Mouse (Mus musculus): ENCODE measurements at regions not wholly inside any gene's neighbourhood (a gene's known extent, or its start where the extent isn't known, plus 50 kb on each side); places are given as distances from the start of the nearest gene placed in this dataset.

DNA sequence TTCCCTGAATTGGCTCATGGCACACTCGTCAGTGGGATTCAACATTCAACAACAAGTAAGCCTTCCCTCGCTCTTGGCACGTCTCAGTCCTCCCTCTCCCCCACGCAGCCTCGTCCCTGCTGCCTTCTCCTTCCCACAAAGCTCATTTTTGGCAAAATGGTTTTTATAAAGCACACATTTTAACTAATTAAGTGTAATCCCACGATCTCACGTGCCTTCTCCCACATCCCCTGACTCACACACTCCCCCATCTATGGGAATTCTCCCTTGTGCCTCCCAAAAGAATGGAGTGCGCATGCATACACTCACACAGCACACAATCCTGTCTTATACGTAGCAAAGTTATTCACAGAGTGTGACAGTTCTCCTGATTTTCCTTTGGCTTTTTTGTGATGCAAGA is 288.5 kb downstream of the Cd83 start:
- no peak overlapping the region for H3K4me2 ChIP-seq (ENCODE audit: low read length)
- H3K4me1 ChIP-seq (ENCODE audit: control insufficient read depth in 2 of 2, insufficient read depth in 2 of 2, low read length in 2 of 2): no peaks in the 10 kb centered on the region; a peak in 1 of 4 replicates
- no peak overlapping the region for H3K4me3 ChIP-seq (ENCODE audit: control insufficient read depth in 1 of 2, insufficient read depth in 1 of 2, low read depth in 1 of 2, low read length in 2 of 2)
- ATAC-seq (ENCODE audit: insufficient number of reproducible peaks, insufficient read depth, low FRiP score, low read depth): no peak
- no peaks in the 10 kb centered on the region for H3K9me3 ChIP-seq (ENCODE audit: control insufficient read depth, low read length)
- H3K27me3 ChIP-seq (ENCODE audit: control insufficient read depth, insufficient read depth, low read length): no peaks in the 10 kb centered on the region
- no peak overlapping the region for H3K9ac ChIP-seq (ENCODE audit: low read length)
- WGBS: 77% methylated on average over 9 of the region's 9 CpGs
- no peaks in the 10 kb centered on the region for H3K36me3 ChIP-seq (ENCODE audit: control insufficient read depth, insufficient read depth, low read length)
- H3K27ac ChIP-seq (replicated peaks in 1 of 2; ENCODE audit: control insufficient read depth in 1 of 2, insufficient read depth in 1 of 2, low read depth in 2 of 2, low read length in 2 of 2): no peak overlapping the region

DNA sequence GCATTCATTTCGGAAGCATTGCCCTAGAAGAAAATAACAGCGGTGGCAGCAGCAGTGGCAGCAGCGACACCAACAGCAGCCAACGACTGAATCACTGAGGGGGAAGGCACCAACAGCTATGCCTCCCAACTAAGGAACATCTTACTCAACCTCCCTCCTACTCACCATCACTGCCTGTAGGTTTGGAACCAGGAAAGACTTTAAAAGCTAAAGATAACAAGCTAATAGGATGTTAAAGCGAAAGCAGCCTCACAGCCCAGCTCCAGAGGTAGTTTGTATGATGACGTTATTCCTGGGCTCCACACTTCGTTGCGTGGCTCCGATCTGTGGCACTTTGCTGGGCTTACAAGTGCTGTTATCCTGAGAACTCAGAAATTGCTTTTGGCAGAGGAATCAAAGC is 289.6 kb downstream of the Cd83 start:
- no peak overlapping the region for H3K27ac ChIP-seq (replicated peaks in 1 of 2; ENCODE audit: control insufficient read depth in 1 of 2, insufficient read depth in 1 of 2, low read depth in 2 of 2, low read length in 2 of 2)
- ATAC-seq (ENCODE audit: insufficient number of reproducible peaks, insufficient read depth, low FRiP score, low read depth): no peak
- H3K27me3 ChIP-seq (ENCODE audit: control insufficient read depth, insufficient read depth, low read length): no peaks in the 10 kb centered on the region
- H3K9me3 ChIP-seq (ENCODE audit: control insufficient read depth, low read length): no peaks in the 10 kb centered on the region
- no peak overlapping the region for H3K4me3 ChIP-seq (ENCODE audit: control insufficient read depth in 1 of 2, insufficient read depth in 1 of 2, low read depth in 1 of 2, low read length in 2 of 2)
- no peaks in the 10 kb centered on the region for H3K36me3 ChIP-seq (ENCODE audit: control insufficient read depth, insufficient read depth, low read length)
- no peaks in the 10 kb centered on the region; a peak in 1 of 4 replicates for H3K4me1 ChIP-seq (ENCODE audit: control insufficient read depth in 2 of 2, insufficient read depth in 2 of 2, low read length in 2 of 2)
- no peak overlapping the region for H3K4me2 ChIP-seq (ENCODE audit: low read length)
- H3K9ac ChIP-seq (ENCODE audit: low read length): no peak overlapping the region
- WGBS: 58% methylated on average over 9 of the region's 9 CpGs

DNA sequence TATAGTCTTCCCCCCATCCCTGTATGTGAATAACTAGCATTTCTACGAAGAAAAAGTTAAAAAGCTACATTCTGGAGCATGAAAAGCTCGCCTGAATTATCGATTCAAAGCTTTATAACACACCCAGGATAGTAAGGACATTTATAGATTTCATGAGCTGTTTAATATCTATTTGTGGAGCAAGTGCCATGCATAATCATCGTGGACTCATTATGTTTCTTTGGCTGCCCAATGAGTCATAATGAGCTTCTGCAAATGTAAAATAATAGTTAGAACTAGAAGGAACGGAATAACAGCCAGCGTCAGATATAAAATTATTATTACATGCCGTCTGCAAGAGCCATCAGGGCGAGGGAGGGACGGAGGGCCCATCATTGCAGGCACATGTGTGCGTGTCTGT is 292.4 kb downstream of the Cd83 start:
- H3K4me3 ChIP-seq (ENCODE audit: control insufficient read depth in 1 of 2, insufficient read depth in 1 of 2, low read depth in 1 of 2, low read length in 2 of 2): no peak overlapping the region
- WGBS: 83% methylated on average over 10 of the region's 10 CpGs
- H3K9me3 ChIP-seq (ENCODE audit: control insufficient read depth, low read length): no peaks in the 10 kb centered on the region
- no peaks in the 10 kb centered on the region for H3K27me3 ChIP-seq (ENCODE audit: control insufficient read depth, insufficient read depth, low read length)
- no peak overlapping the region for H3K27ac ChIP-seq (replicated peaks in 1 of 2; ENCODE audit: control insufficient read depth in 1 of 2, insufficient read depth in 1 of 2, low read depth in 2 of 2, low read length in 2 of 2)
- ATAC-seq (ENCODE audit: insufficient number of reproducible peaks, insufficient read depth, low FRiP score, low read depth): no peak
- no peaks in the 10 kb centered on the region; a peak in 1 of 4 replicates for H3K4me1 ChIP-seq (ENCODE audit: control insufficient read depth in 2 of 2, insufficient read depth in 2 of 2, low read length in 2 of 2)
- no peaks in the 10 kb centered on the region for H3K36me3 ChIP-seq (ENCODE audit: control insufficient read depth, insufficient read depth, low read length)
- no peak overlapping the region for H3K4me2 ChIP-seq (ENCODE audit: low read length)
- no peak overlapping the region for H3K9ac ChIP-seq (ENCODE audit: low read length)

DNA sequence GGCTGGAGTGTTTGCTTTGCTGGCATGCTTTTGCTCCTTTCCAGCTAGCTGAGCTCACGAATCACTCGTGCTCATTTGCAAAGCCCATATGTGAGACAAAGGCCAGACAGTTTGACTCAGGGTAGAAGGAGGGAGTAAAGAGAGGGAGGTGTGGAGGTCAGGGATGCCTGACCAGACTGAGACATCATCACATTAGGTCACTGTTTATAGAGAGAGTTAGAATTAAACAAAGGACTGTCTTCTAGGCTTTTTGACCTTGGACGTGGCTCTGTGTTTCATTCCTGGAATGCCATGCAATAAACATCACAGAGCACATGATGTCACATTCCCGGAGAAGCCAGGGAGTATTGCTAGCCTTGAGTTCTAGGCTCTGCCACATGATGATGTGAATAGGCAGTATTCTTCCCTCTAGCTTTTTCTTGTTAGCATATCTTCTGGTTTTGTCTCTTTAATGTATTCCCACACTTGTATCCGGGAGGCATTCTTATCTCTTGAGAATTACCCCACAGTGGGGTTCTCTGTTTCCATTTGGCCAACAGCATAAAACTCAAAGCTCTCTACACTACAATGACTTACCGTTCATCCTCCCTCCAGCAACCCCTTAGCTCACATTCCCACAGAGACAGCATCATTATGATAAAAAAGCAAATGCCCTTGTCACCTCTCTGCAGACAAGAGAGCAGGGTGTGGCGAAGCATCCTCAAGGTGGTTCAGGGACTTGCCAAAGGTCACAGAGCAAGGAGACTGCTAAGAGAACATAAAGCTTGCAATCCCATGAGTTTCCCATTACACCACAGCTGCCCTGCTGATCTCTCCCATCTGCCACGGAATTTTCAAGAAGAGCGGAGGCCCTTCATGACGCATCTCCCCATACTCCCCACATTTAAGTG is 301.3 kb downstream of the Cd83 start:
- Histone ChIP-seq H3K4me3 (ENCODE audit: control insufficient read depth in 1 of 2, insufficient read depth in 1 of 2, low read depth in 1 of 2, low read length in 2 of 2) (no peak overlapping the region), H3K36me3 (ENCODE audit: control insufficient read depth, insufficient read depth, low read length) (no peaks in the 10 kb centered on the region), H3K27ac (replicated peaks in 1 of 2; ENCODE audit: control insufficient read depth in 1 of 2, insufficient read depth in 1 of 2, low read depth in 2 of 2, low read length in 2 of 2) (peak overlapping the region; percentile 51 to 56; a peak in 3 of 4 replicates), H3K9me3 (ENCODE audit: control insufficient read depth, low read length) (no peaks in the 10 kb centered on the region), H3K9ac (ENCODE audit: low read length) (no peak overlapping the region), H3K4me2 (ENCODE audit: low read length) (no peak overlapping the region), H3K4me1 (ENCODE audit: control insufficient read depth in 2 of 2, insufficient read depth in 2 of 2, low read length in 2 of 2) (peaks cover 14 to 21% of the 10 kb centered on the region in 2 experiments), H3K27me3 (ENCODE audit: control insufficient read depth, insufficient read depth, low read length) (no peaks in the 10 kb centered on the region)
- WGBS: 38% methylated on average over 10 of the region's 10 CpGs
- no peak for ATAC-seq (ENCODE audit: insufficient number of reproducible peaks, insufficient read depth, low FRiP score, low read depth)

DNA sequence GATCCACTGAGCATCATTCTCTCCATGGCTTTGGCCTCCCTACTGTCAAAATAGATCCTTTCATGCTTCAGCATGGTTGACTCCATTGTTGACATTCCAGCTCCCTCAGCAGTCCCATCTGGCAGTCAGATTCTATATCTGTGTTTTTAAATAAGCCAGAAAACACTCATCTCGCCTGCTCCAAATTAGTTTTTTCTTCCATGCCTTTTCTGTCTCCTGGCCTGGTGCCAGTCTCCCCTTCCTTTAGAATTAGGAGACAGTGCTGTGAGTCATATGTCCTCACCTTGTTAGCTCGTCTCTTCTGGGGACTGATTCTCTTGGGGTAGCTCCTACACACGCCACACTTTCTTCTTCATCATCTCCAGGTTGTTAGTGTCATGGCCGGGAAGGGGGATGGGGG is 302.2 kb downstream of the Cd83 start:
- H3K36me3 ChIP-seq (ENCODE audit: control insufficient read depth, insufficient read depth, low read length): no peaks in the 10 kb centered on the region
- no peak for ATAC-seq (ENCODE audit: insufficient number of reproducible peaks, insufficient read depth, low FRiP score, low read depth)
- H3K27me3 ChIP-seq (ENCODE audit: control insufficient read depth, insufficient read depth, low read length): no peaks in the 10 kb centered on the region
- WGBS: 40% methylated on average over 4 of the region's 4 CpGs
- H3K27ac ChIP-seq (replicated peaks in 1 of 2; ENCODE audit: control insufficient read depth in 1 of 2, insufficient read depth in 1 of 2, low read depth in 2 of 2, low read length in 2 of 2): peak overlapping the region in 1 of 2 experiments; percentile 56; a peak in 2 of 4 replicates
- H3K9ac ChIP-seq (ENCODE audit: low read length): no peak overlapping the region
- H3K4me3 ChIP-seq (ENCODE audit: control insufficient read depth in 1 of 2, insufficient read depth in 1 of 2, low read depth in 1 of 2, low read length in 2 of 2): no peak overlapping the region
- no peak overlapping the region for H3K4me2 ChIP-seq (ENCODE audit: low read length)
- H3K9me3 ChIP-seq (ENCODE audit: control insufficient read depth, low read length): no peaks in the 10 kb centered on the region
- peaks cover 14 to 21% of the 10 kb centered on the region in 2 experiments for H3K4me1 ChIP-seq (ENCODE audit: control insufficient read depth in 2 of 2, insufficient read depth in 2 of 2, low read length in 2 of 2)

DNA sequence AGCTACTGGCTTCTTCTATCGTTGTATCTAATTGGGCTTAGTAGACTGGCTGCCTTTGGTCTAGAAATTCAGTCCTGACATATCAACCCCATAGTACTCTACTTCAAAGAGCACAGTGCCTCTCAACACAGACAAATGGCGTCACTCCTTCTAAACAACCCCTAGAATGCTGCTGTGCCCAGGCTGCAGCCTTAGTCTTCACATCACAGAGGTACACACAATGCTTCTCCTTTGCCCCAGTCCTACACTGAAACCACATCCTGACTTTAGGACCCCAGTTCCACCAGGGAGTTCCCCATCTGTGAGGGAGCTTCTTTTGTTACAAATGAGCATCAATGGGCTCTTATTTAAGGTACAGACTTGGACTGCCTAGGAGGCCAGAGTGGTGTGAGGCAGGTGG is 312.6 kb downstream of the Cd83 start:
- Histone ChIP-seq H3K4me2 (ENCODE audit: low read length) (no peak overlapping the region), H3K4me3 (ENCODE audit: control insufficient read depth in 1 of 2, insufficient read depth in 1 of 2, low read depth in 1 of 2, low read length in 2 of 2) (no peak overlapping the region), H3K9me3 (ENCODE audit: control insufficient read depth, low read length) (no peaks in the 10 kb centered on the region), H3K36me3 (ENCODE audit: control insufficient read depth, insufficient read depth, low read length) (no peaks in the 10 kb centered on the region), H3K9ac (ENCODE audit: low read length) (no peak overlapping the region), H3K27me3 (ENCODE audit: control insufficient read depth, insufficient read depth, low read length) (no peaks in the 10 kb centered on the region), H3K4me1 (ENCODE audit: control insufficient read depth in 2 of 2, insufficient read depth in 2 of 2, low read length in 2 of 2) (peaks cover 0 to 5% of the 10 kb centered on the region in 2 experiments; a peak in 1 of 4 replicates), H3K27ac (replicated peaks in 1 of 2; ENCODE audit: control insufficient read depth in 1 of 2, insufficient read depth in 1 of 2, low read depth in 2 of 2, low read length in 2 of 2) (no peak overlapping the region)
- 84% methylated on average over 2 of the region's 2 CpGs for WGBS
- no peak for ATAC-seq (ENCODE audit: insufficient number of reproducible peaks, insufficient read depth, low FRiP score, low read depth)

DNA sequence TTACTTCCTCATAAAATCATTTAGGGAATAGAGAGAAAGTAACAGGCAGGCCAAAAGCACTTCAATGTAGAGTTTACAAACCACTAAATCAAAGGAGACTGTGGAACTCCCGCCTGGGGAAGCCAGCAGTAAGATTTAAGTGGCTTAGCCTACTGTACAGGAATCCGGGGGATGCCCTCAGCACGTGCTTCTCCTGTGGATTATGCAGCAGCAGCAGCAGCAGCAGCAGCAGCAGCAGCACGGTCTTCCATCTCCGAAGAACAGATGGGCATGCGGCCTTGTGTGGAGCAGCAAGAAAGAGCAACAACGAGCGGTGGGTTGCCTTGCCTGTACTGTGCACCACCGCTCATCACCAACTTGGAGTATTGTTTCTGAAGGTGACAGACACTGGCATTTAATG is 314.9 kb downstream of the Cd83 start:
- 54% methylated on average over 9 of the region's 9 CpGs for WGBS
- no peak overlapping the region for H3K4me3 ChIP-seq (ENCODE audit: control insufficient read depth in 1 of 2, insufficient read depth in 1 of 2, low read depth in 1 of 2, low read length in 2 of 2)
- no peak overlapping the region for H3K27ac ChIP-seq (replicated peaks in 1 of 2; ENCODE audit: control insufficient read depth in 1 of 2, insufficient read depth in 1 of 2, low read depth in 2 of 2, low read length in 2 of 2)
- no peaks in the 10 kb centered on the region for H3K9me3 ChIP-seq (ENCODE audit: control insufficient read depth, low read length)
- no peak overlapping the region for H3K4me2 ChIP-seq (ENCODE audit: low read length)
- H3K4me1 ChIP-seq (ENCODE audit: control insufficient read depth in 2 of 2, insufficient read depth in 2 of 2, low read length in 2 of 2): peaks cover 0 to 5% of the 10 kb centered on the region in 2 experiments; a peak in 1 of 4 replicates
- ATAC-seq (ENCODE audit: insufficient number of reproducible peaks, insufficient read depth, low FRiP score, low read depth): no peak
- no peaks in the 10 kb centered on the region for H3K27me3 ChIP-seq (ENCODE audit: control insufficient read depth, insufficient read depth, low read length)
- no peak overlapping the region for H3K9ac ChIP-seq (ENCODE audit: low read length)
- H3K36me3 ChIP-seq (ENCODE audit: control insufficient read depth, insufficient read depth, low read length): no peaks in the 10 kb centered on the region
